Mouse (Mus musculus): ENCODE data around the gene Spz1.

DNA sequence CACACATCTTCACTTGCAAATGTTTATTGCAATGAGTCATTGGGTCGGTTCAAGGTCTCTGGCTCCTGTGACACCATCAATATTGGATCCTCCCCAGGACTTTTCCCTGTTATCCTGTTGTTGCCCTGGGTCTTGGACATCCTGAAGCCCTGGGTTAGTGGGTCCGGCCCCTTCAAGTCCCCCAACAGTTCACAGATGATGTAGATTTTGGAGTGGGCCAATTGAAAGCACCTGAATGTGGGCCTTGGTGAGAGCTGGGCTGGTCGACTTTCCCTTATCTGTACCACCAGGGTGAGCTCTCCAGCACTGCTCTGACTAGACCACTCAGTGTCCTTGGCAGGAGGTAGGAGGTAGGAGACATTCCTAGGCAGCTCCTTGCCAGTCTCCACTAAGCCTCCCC, 19.5 kb upstream of the Spz1 start:
- no peak for TF ChIP-seq CTCF (IDR thresholded peaks at IDR 0.05; ENCODE audit: insufficient read depth, low read depth, low read length)
- no peak for TF ChIP-seq POLR2A (IDR thresholded peaks at IDR 0.05; ENCODE audit: insufficient read depth, low read depth, low read length)

All from olfactory bulb, adult 2 months (tissue).